Mouse (Mus musculus) G1E (cell line): ENCODE results near the gene Prodh2.

ENCODE experiments used
- CTCF ChIP-seq: IDR thresholded peaks from 2 replicates; pipeline ENCODE4 v1.5.1; 2012; ENCODE audit warnings: low read depth, low read length, inconsistent platforms, mixed read lengths
- GATA1 ChIP-seq: IDR thresholded peaks from 2 replicates; pipeline ENCODE4 v1.6.1; 2012; ENCODE audit warnings: borderline replicate concordance, low read length, inconsistent platforms, mixed read lengths
- POLR2AphosphoS5 ChIP-seq: IDR thresholded peaks from 2 replicates; pipeline ENCODE4 v1.6.1; 2012; ENCODE audit warnings: low read depth, low read length, inconsistent platforms; ENCODE audit not compliant: insufficient replicate concordance
- TAL1 ChIP-seq: conservative IDR thresholded peaks from 2 replicates; pipeline ENCODE4 v1.6.1; 2012; ENCODE audit warnings: low read depth, low read length, inconsistent platforms, mixed read lengths

- no peak for TF ChIP-seq CTCF
- no peak for TF ChIP-seq GATA1
- no peak for TF ChIP-seq POLR2AphosphoS5
- TF ChIP-seq TAL1: no peak
These were observed 27.4 kb downstream of the Prodh2 start for GRCm38 (mm10) chr7:30520856-30521255.
